Mouse (Mus musculus) testis, adult 2 months (tissue): Measurements from ENCODE around the gene Map2k1.

Experiments used
- CTCF ChIP-seq: fragments of 200-500 bp; IDR thresholded peaks from 2 replicates; pipeline ENCODE4 v1.5.1; 2012; ENCODE audit warnings: low read depth, mild to moderate bottlenecking, inconsistent platforms, low read length, moderate library complexity; ENCODE audit not compliant: control insufficient read depth, insufficient read depth, insufficient replicate concordance
- POLR2A ChIP-seq: fragments of 200-500 bp; IDR thresholded peaks from 2 replicates; pipeline ENCODE4 v1.6.1; 2012; ENCODE audit warnings: low read depth, mild to moderate bottlenecking, inconsistent platforms, low read length, moderate library complexity; ENCODE audit not compliant: control insufficient read depth

- TF ChIP-seq CTCF: peak; percentile 31; the same call in 1 of the 2 replicates
- no peak for TF ChIP-seq POLR2A
Observed at GRCm38 (mm10) chr9:64272611-64273010, 19.2 kb upstream of the Map2k1 start.
